Mouse (Mus musculus) megakaryocyte-erythroid progenitor cell, adult 5 weeks (primary cell): Measurements from ENCODE around the gene Gm5039. TPM values are rescaled to one million over a fixed set of nuclear protein-coding genes. Genes with fewer than 3 reads are reported as not detected.

Experiments
- polyA plus RNA-seq: library from polyadenylated mRNA; stranded (reverse); fragments of >175 nt; gene quantifications from 2 replicates; pipeline ENCODE4 v1.2.3, GENCODE M21; 2012

Gene Gm5039
- polyA plus RNA-seq = not detected in 2 replicates

GRCm38 (mm10) chr12:88323926-88324325, at the start of gene Gm5039:
TSS of gene Gm5039 (minus strand) at chr12:88324026.

GRCm38 (mm10) chr12:88360441-88361119, 36.8 kb upstream of the Gm5039 start, which contains the start of gene Adck1:
TSS of gene Adck1 (plus strand) at chr12:88360554.

DNA sequence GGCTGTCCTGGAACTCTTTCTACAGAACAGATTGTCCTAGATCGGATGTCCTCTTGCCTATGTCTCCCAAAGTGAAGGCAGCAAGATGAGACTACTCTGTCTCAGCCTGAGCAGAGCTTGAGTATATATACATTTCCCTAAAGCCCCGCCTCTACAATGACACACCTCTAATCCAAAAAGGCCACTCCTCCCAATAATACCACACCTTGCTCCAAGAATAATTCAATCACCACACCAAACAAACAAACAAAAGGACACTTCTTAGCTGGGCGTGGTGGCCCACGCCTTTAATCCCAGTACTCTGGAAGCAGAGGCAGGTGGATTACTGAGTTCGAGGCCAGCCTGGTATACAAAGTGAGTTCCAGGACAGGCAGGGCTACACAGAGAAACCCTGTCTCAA, 49.4 kb downstream of the Gm5039 start, which contains the start of gene Gm5662:
Gene Gm5662, minus strand, starts transcription at position 101 of the 400 bp plus-strand sequence.

Other genes starting within 250 kb of the Gm5039 start
- not detected in 2 replicates for gene Gm16368, start 240.3 kb downstream of the Gm5039 start, polyA plus RNA-seq
- not detected in 2 replicates for gene Gm10436, start 141.9 kb downstream of the Gm5039 start, polyA plus RNA-seq
- not detected in 2 replicates for gene Gm8332, start 73.9 kb downstream of the Gm5039 start, polyA plus RNA-seq
- not detected in 2 replicates for gene Gm5662, start 49.5 kb downstream of the Gm5039 start, polyA plus RNA-seq
- 8.5 and 9.8 TPM in 2 replicates for gene Adck1, start 36.5 kb upstream of the Gm5039 start, polyA plus RNA-seq